Mouse (Mus musculus) macrophage (primary cell): ENCODE measurements around the gene Zfp607a. TPM values are rescaled to one million over a fixed set of nuclear protein-coding genes. Genes with fewer than 3 reads are reported as not detected.
"Not testable (repeated sequence)": the region's sequence is repeated elsewhere in the genome, so short reads cannot be mapped to it uniquely, and the experiment has no call there.

Experiments used
- H3K27ac ChIP-seq: fragments of 350-480 bp; formaldehyde crosslinking; 2 replicates; pipeline ENCODE4 v1.9.0; 2021
- H3K36me3 ChIP-seq: fragments of 350-480 bp; formaldehyde crosslinking; 2 replicates; pipeline ENCODE4 v1.9.0; 2021; ENCODE audit errors: inconsistent target
- H3K4me3 ChIP-seq: fragments of 350-480 bp; formaldehyde crosslinking; 2 replicates; pipeline ENCODE4 v1.9.0; 2021; ENCODE audit errors: inconsistent target
- H3K79me2 ChIP-seq: fragments of 350-480 bp; formaldehyde crosslinking; 2 replicates; pipeline ENCODE4 v1.9.0; 2021; ENCODE audit errors: inconsistent target
- WGBS: methylation state at CpG from one replicate; pipeline ENCODE4 v1.1.7; 2026; ENCODE audit warnings: inconsistent platforms; ENCODE audit not compliant: missing documents; 5-methylcytosine and 5-hydroxymethylcytosine counted together
- polyA plus RNA-seq: library from polyadenylated mRNA; stranded (reverse); fragments of 250-400 nt; gene quantifications from 3 replicates; pipeline ENCODE4 v1.2.4, GENCODE M21; 2018; ENCODE audit warnings: inconsistent platforms

Zfp607a gene
- polyA plus RNA-seq, 1 experiment from 2014 or later, result 3.5 TPM

DNA sequence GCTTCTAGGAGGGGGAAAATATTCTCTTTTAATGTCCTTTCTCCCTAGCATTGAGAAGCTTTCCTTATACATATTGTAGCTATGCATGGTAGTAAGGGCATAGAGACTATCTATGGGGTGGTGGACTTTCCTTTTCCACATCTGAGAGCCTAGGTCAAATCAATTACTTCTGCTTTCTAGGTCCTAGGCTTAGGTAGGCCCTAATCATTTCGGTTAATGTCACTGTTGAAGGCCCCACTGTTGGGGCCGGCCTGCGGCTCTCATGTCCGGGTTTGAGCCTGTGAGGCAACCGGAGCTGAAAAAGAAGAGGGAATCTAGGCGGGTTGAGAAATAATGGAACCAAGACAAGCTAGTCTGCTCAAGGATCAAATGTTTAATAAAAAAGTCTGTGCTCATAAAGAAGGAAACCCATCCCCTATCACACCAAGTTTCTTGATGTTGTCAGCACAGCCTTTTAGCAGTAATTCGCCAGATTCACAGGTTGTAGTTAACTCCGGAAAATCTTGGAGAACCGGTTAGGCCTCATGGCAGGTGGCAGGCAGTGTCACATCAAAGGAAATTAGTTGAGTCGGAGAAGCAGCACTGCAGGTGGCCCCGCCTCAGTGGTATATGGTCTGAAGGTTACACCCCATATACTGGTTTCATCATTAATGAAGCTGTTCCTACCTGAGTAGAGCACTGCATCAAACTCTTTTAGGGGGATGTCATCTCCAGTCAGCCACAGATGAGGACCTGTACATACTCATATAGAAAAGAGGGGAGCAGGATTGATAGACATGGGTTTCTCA lies 47.9 kb downstream of the Zfp607a start:
- no peaks in the 10 kb centered on the region for H3K79me2 ChIP-seq
- no peak overlapping the region for H3K27ac ChIP-seq
- H3K36me3 ChIP-seq, result no peaks in the 10 kb centered on the region; the same call in 1 of the 2 replicates
- H3K4me3 ChIP-seq, result no peak overlapping the region
- WGBS, result 90% methylated on average over 11 of the region's 11 CpGs

- WGBS, result 87% methylated on average over 3 of the region's 4 CpGs
- not testable (repeated sequence) for H3K36me3 ChIP-seq, H3K4me3 ChIP-seq, H3K27ac ChIP-seq, H3K79me2 ChIP-seq
Observed at GRCm38 (mm10) chr7:27910952-27911351, 53.6 kb downstream of the Zfp607a start.

DNA sequence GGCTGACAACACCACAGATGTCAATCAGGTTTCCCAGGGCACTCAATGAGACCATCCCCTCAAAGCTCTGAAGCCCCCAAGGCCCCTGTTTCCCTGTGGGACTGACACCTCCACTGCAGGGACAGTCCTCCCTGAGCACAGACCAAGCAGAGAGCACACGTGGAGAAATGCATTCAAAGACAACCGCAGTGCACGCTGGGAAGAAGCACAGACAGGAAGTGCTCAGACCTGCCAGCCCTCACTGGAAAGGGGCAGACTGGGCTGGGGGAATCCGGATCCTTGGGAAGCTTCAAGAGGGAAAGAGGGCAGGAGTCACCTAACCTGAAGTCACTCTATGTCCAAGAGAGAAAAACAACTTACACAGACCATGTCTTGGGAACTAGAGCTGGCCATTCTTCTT lies 69.7 kb downstream of the Zfp607a start:
- not testable (repeated sequence) for H3K79me2 ChIP-seq, H3K36me3 ChIP-seq, H3K27ac ChIP-seq, H3K4me3 ChIP-seq
- WGBS, result 30% methylated on average over 3 of the region's 4 CpGs

- 8% methylated on average over 38 of the region's 40 CpGs for WGBS
- no peaks in the 10 kb centered on the region for H3K79me2 ChIP-seq
- peak within 1 kb of the TSS; percentile 80 for H3K4me3 ChIP-seq
- no peaks in the 10 kb centered on the region for H3K36me3 ChIP-seq
- H3K27ac ChIP-seq, result peak within 1 kb of the TSS; percentile 15; the same call in 1 of the 2 replicates
Observed at GRCm38 (mm10) chr7:27928818-27929695, 71.7 kb downstream of the Zfp607a start, which contains the start of gene Zfp974. TSS of gene Zfp974 (minus strand) at chr7:27929460.

Other genes with a start within 250 kb of the Zfp607a start
- not detected in 3 replicates for gene Ttc9b, start 203.6 kb upstream of the Zfp607a start, polyA plus RNA-seq
- gene Map3k10, start 182.9 kb upstream of the Zfp607a start, polyA plus RNA-seq, result 4.3 to 16.5 TPM (median 9.5 TPM) in 3 replicates
- gene Zfp607b, start 168.2 kb upstream of the Zfp607a start, polyA plus RNA-seq, result 0.20 to 0.76 TPM (median 0.52 TPM) in 3 replicates
- 3.8 to 3.9 TPM (median 3.8 TPM) in 3 replicates for gene Zfp60, start 126.1 kb upstream of the Zfp607a start, polyA plus RNA-seq
- gene Zfp626, start 50.3 kb upstream of the Zfp607a start, polyA plus RNA-seq, result 4.1 to 5.9 TPM (median 4.8 TPM) in 3 replicates
- 3.4 to 4.3 TPM (median 3.6 TPM) in 3 replicates for gene Zfp59, start 18.9 kb upstream of the Zfp607a start, polyA plus RNA-seq
- 3.0 to 4.3 TPM (median 3.5 TPM) in 3 replicates for gene Zfp974, start 71.9 kb downstream of the Zfp607a start, polyA plus RNA-seq
- gene Zfp780b, start 121.6 kb downstream of the Zfp607a start, polyA plus RNA-seq, result 6.2 to 8.0 TPM (median 7.8 TPM) in 3 replicates
- 0.95 to 1.2 TPM (median 0.97 TPM) in 3 replicates for gene Zfp850, start 156.6 kb downstream of the Zfp607a start, polyA plus RNA-seq
- gene Psmc4, start 192.6 kb downstream of the Zfp607a start, polyA plus RNA-seq, result 88.3 to 136 TPM (median 104 TPM) in 3 replicates
- not detected in 3 replicates for gene Fcgbp, start 213.7 kb downstream of the Zfp607a start, polyA plus RNA-seq